17 mouse cellular contexts compared by ENCODE assay signal in genomic region chr13:58423061-58423660, GRCm38 (mm10). TPM values are rescaled to one million over a fixed set of nuclear protein-coding genes. Genes with fewer than 3 reads are reported as not detected.
DNase-seq lines count a peak whose midpoint lies in the region; ATAC-seq and TF ChIP-seq lines count a peak whose summit lies in the region.
"Had no signal": no experiment of that assay in that cellular context is flagged by ENCODE, and none has a peak within 500 bp of the region (broad histone marks: within the 10 kb centered on the region; RNA-seq: fewer than 3 reads in every experiment).

No protein-coding gene starts in this region.

- no peak for TF ChIP-seq EP300 in stomach, postnatal 0 days (optimal IDR thresholded peaks at IDR 0.05)

- H3K4me3 ChIP-seq in stomach, embryonic 14.5 days (ENCODE audit: low read depth, low read length): no peak overlapping the region
- no peak overlapping the region for H3K4me3 ChIP-seq in stomach, postnatal 0 days (ENCODE audit: low read depth, low read length)
- H3K4me3 ChIP-seq in heart, embryonic 14.5 days (ENCODE audit: control insufficient read depth in 1 of 2, insufficient read depth in 1 of 2, low read depth in 1 of 2, low read length in 2 of 2): no peak overlapping the region
- no peak overlapping the region for H3K4me3 ChIP-seq in stomach, embryonic 15.5 days (replicated peaks)
- no peak overlapping the region for H3K4me3 ChIP-seq in midbrain, embryonic 15.5 days
- H3K4me3 ChIP-seq: liver, embryonic 15.5 days; midbrain, embryonic 10.5 days had no signal

- no peaks in the 10 kb centered on the region for H3K36me3 ChIP-seq in stomach, embryonic 14.5 days (ENCODE audit: control insufficient read depth, insufficient read depth, low read length)
- no peaks in the 10 kb centered on the region for H3K36me3 ChIP-seq in stomach, postnatal 0 days (ENCODE audit: control insufficient read depth, insufficient read depth, low read length)
- H3K36me3 ChIP-seq in heart, embryonic 14.5 days (ENCODE audit: control insufficient read depth, insufficient read depth, low read length): no peaks in the 10 kb centered on the region
- H3K36me3 ChIP-seq in stomach, embryonic 15.5 days: no peaks in the 10 kb centered on the region
- H3K36me3 ChIP-seq in midbrain, embryonic 15.5 days (replicated peaks): no peaks in the 10 kb centered on the region
- H3K36me3 ChIP-seq: liver, embryonic 15.5 days; midbrain, embryonic 10.5 days had no signal

- no peak overlapping the region for H3K27ac ChIP-seq in stomach, embryonic 14.5 days (ENCODE audit: low read length)
- H3K27ac ChIP-seq in stomach, postnatal 0 days (replicated peaks): no peak overlapping the region
- peak overlapping the region; percentile 72 to 74 for H3K27ac ChIP-seq in heart, embryonic 14.5 days (replicated peaks in 1 of 2; ENCODE audit: control insufficient read depth in 1 of 2, insufficient read depth in 1 of 2, low read depth in 2 of 2, low read length in 2 of 2)
- no peak overlapping the region for H3K27ac ChIP-seq in stomach, embryonic 15.5 days
- no peak overlapping the region for H3K27ac ChIP-seq in midbrain, embryonic 15.5 days
- H3K27ac ChIP-seq: liver, embryonic 15.5 days; midbrain, embryonic 10.5 days had no signal

- H3K4me1 ChIP-seq in stomach, embryonic 14.5 days (ENCODE audit: control insufficient read depth, insufficient read depth, low read length): 0 out of 2 replicates have a peak, but pooled peaks cover 2% of the 10 kb centered on the region
- no peaks in the 10 kb centered on the region for H3K4me1 ChIP-seq in stomach, postnatal 0 days (replicated peaks; ENCODE audit: control insufficient read depth, insufficient read depth)
- H3K4me1 ChIP-seq in heart, embryonic 14.5 days (ENCODE audit: control insufficient read depth in 2 of 2, insufficient read depth in 2 of 2, low read length in 2 of 2): peaks cover 6 to 11% of the 10 kb centered on the region in 2 experiments
- H3K4me1 ChIP-seq in stomach, embryonic 15.5 days: no peaks in the 10 kb centered on the region
- no peaks in the 10 kb centered on the region for H3K4me1 ChIP-seq in midbrain, embryonic 15.5 days
- H3K4me1 ChIP-seq: liver, embryonic 15.5 days had no signal

- ATAC-seq in stomach, embryonic 14.5 days (ENCODE audit: insufficient number of reproducible peaks, insufficient read depth, low FRiP score, low read depth): peak; percentile 72
- no peak for ATAC-seq in stomach, postnatal 0 days (ENCODE audit: low FRiP score, low TSS enrichment)
- peak; percentile 80 for ATAC-seq in heart, embryonic 14.5 days (ENCODE audit: insufficient number of reproducible peaks, insufficient read depth, low FRiP score, low read depth)
- ATAC-seq in stomach, embryonic 15.5 days (ENCODE audit: insufficient read depth, low FRiP score, low read depth): peak; percentile 39; the same call in 1 of the 2 replicates
- ATAC-seq in midbrain, embryonic 15.5 days (replicated peaks): no peak
- ATAC-seq: forebrain, postnatal 0 days; hindbrain, embryonic 16.5 days had no signal

- DNase-seq in kidney, adult 9 months: peak; percentile 51
- DNase-seq in kidney, adult 18-20 months: no peak
- DNase-seq in stomach, postnatal 0 days (ENCODE audit: low spot score): no peak
- DNase-seq in thymus, postnatal 14 days: no peak
- DNase-seq: adrenal gland, postnatal 10 days; cerebellum, postnatal 36 days; forebrain, postnatal 0 days; gastrocnemius, postnatal 36 days; spleen, adult 18-20 months; thymus, adult 2 months had no signal

- 45% methylated on average over 10 of the region's 10 CpGs for WGBS in stomach, embryonic 14.5 days
- 32% methylated on average over 10 of the region's 10 CpGs for WGBS in stomach, postnatal 0 days
- WGBS in heart, embryonic 14.5 days: 26% methylated on average over 10 of the region's 10 CpGs
- WGBS in stomach, embryonic 15.5 days: 46% methylated on average over 10 of the region's 10 CpGs
- 66% methylated on average over 10 of the region's 10 CpGs for WGBS in midbrain, embryonic 15.5 days

- no peak overlapping the region for H3K9ac ChIP-seq in stomach, embryonic 14.5 days (replicated peaks; ENCODE audit: low read depth, low read length)
- H3K9ac ChIP-seq in stomach, postnatal 0 days (ENCODE audit: low read length): no peak overlapping the region
- peak overlapping the region; percentile 30 for H3K9ac ChIP-seq in heart, embryonic 14.5 days (ENCODE audit: low read length)
- no peak overlapping the region for H3K9ac ChIP-seq in stomach, embryonic 15.5 days
- no peak overlapping the region for H3K9ac ChIP-seq in midbrain, embryonic 15.5 days
- H3K9ac ChIP-seq: forebrain, postnatal 0 days; liver, embryonic 15.5 days had no signal

- no peaks in the 10 kb centered on the region for H3K27me3 ChIP-seq in stomach, embryonic 14.5 days (ENCODE audit: control insufficient read depth, insufficient read depth, low read length)
- H3K27me3 ChIP-seq in stomach, postnatal 0 days (ENCODE audit: control insufficient read depth, insufficient read depth, low read length): no peaks in the 10 kb centered on the region
- H3K27me3 ChIP-seq in heart, embryonic 14.5 days (ENCODE audit: control insufficient read depth, insufficient read depth, low read length): no peaks in the 10 kb centered on the region
- H3K27me3 ChIP-seq in stomach, embryonic 15.5 days (replicated peaks): no peaks in the 10 kb centered on the region
- H3K27me3 ChIP-seq in midbrain, embryonic 15.5 days (replicated peaks): no peaks in the 10 kb centered on the region

- TF ChIP-seq CTCF in stomach, postnatal 0 days (IDR thresholded peaks at IDR 0.05; ENCODE audit: low read depth): no peak

- H3K9me3 ChIP-seq in stomach, embryonic 14.5 days (ENCODE audit: control insufficient read depth, low read depth, low read length): no peaks in the 10 kb centered on the region
- no peaks in the 10 kb centered on the region for H3K9me3 ChIP-seq in stomach, postnatal 0 days (ENCODE audit: control insufficient read depth, low read length)
- no peaks in the 10 kb centered on the region for H3K9me3 ChIP-seq in heart, embryonic 14.5 days (ENCODE audit: control insufficient read depth, low read length)
- no peaks in the 10 kb centered on the region for H3K9me3 ChIP-seq in stomach, embryonic 15.5 days
- no peaks in the 10 kb centered on the region for H3K9me3 ChIP-seq in midbrain, embryonic 15.5 days
- H3K9me3 ChIP-seq: liver, embryonic 15.5 days; midbrain, embryonic 10.5 days had no signal

- H3K4me2 ChIP-seq in stomach, embryonic 14.5 days (replicated peaks; ENCODE audit: low read depth, low read length): no peak overlapping the region
- H3K4me2 ChIP-seq in stomach, postnatal 0 days (replicated peaks; ENCODE audit: low read depth): no peak overlapping the region
- H3K4me2 ChIP-seq in heart, embryonic 14.5 days (ENCODE audit: low read length): peak overlapping the region; percentile 46
- no peak overlapping the region for H3K4me2 ChIP-seq in stomach, embryonic 15.5 days
- no peak overlapping the region for H3K4me2 ChIP-seq in midbrain, embryonic 15.5 days
- H3K4me2 ChIP-seq: liver, embryonic 15.5 days had no signal

RNA-seq across cellular contexts. Expression of gene Hnrnpk, which starts 20.0 kb away (rescaled TPM):
- polyA plus RNA-seq in stomach, embryonic 14.5 days (2014; fragmentation: Nextera tagmentation; extraction: Ambion mirVana): 1,425 and 1,587 TPM in 2 replicates
- 552 and 570 TPM in 2 replicates for polyA plus RNA-seq in stomach, postnatal 0 days (2015; fragmentation: Nextera tagmentation; extraction: Ambion mirVana)
- 919 and 965 TPM in 2 replicates for polyA plus RNA-seq in heart, embryonic 14.5 days (2014; fragmentation: Nextera tagmentation; extraction: Ambion mirVana)
- polyA plus RNA-seq in stomach, embryonic 15.5 days (2015; fragmentation: Nextera tagmentation; extraction: Ambion mirVana): 1,284 and 1,390 TPM in 2 replicates
- 1,347 and 1,359 TPM in 2 replicates for polyA plus RNA-seq in midbrain, embryonic 15.5 days (2015; fragmentation: Nextera tagmentation; extraction: Ambion mirVana)

RNA-seq across cellular contexts. Expression of gene Rmi1, which starts 21.1 kb away (rescaled TPM):
- polyA plus RNA-seq in stomach, embryonic 14.5 days (2014; fragmentation: Nextera tagmentation; extraction: Ambion mirVana): 24.8 and 27.6 TPM in 2 replicates
- 11.1 and 12.5 TPM in 2 replicates for polyA plus RNA-seq in stomach, postnatal 0 days (2015; fragmentation: Nextera tagmentation; extraction: Ambion mirVana)
- 20.3 and 20.6 TPM in 2 replicates for polyA plus RNA-seq in heart, embryonic 14.5 days (2014; fragmentation: Nextera tagmentation; extraction: Ambion mirVana)
- polyA plus RNA-seq in stomach, embryonic 15.5 days (2015; fragmentation: Nextera tagmentation; extraction: Ambion mirVana): 23.8 and 24.3 TPM in 2 replicates
- 20.8 and 22.2 TPM in 2 replicates for polyA plus RNA-seq in midbrain, embryonic 15.5 days (2015; fragmentation: Nextera tagmentation; extraction: Ambion mirVana)

RNA-seq across cellular contexts. Expression of gene 2210016F16Rik, which starts 38.1 kb away (rescaled TPM):
- polyA plus RNA-seq in stomach, embryonic 14.5 days (2014; fragmentation: Nextera tagmentation; extraction: Ambion mirVana): 30.6 and 33.0 TPM in 2 replicates
- 30.2 and 30.5 TPM in 2 replicates for polyA plus RNA-seq in stomach, postnatal 0 days (2015; fragmentation: Nextera tagmentation; extraction: Ambion mirVana)
- 32.1 and 33.6 TPM in 2 replicates for polyA plus RNA-seq in heart, embryonic 14.5 days (2014; fragmentation: Nextera tagmentation; extraction: Ambion mirVana)
- polyA plus RNA-seq in stomach, embryonic 15.5 days (2015; fragmentation: Nextera tagmentation; extraction: Ambion mirVana): 34.6 and 35.0 TPM in 2 replicates
- polyA plus RNA-seq in midbrain, embryonic 15.5 days (2015; fragmentation: Nextera tagmentation; extraction: Ambion mirVana): 20.6 and 22.6 TPM in 2 replicates

Comparison
In these comparisons a context has a peak if more than half of its experiments do, and no peak if none do; other contexts are left out.
1. ATAC-seq: peak in stomach, embryonic 14.5 days (single experiment), heart, embryonic 14.5 days (single experiment) and stomach, embryonic 15.5 days (single experiment); none in stomach, postnatal 0 days (single experiment) and midbrain, embryonic 15.5 days (single experiment).
2. H3K27ac ChIP-seq: peak in heart, embryonic 14.5 days (2 of 2); none in stomach, embryonic 14.5 days (single experiment), stomach, postnatal 0 days (single experiment), stomach, embryonic 15.5 days (single experiment) and midbrain, embryonic 15.5 days (single experiment).